Mouse (Mus musculus) olfactory bulb, adult 2 months (tissue): ENCODE results near the gene Hyal3. TPM values are rescaled to one million over a fixed set of nuclear protein-coding genes. Genes with fewer than 3 reads are reported as not detected.

ENCODE experiments used
- H3K27ac ChIP-seq: fragments of 200-500 bp; 2 replicates; pipeline ENCODE4 v1.5.1; 2012; ENCODE audit warnings: low read depth, low read length; ENCODE audit not compliant: insufficient read depth
- H3K4me1 ChIP-seq: fragments of 200-500 bp; 2 replicates; pipeline ENCODE4 v1.6.1; 2012; ENCODE audit warnings: low read length; ENCODE audit not compliant: control insufficient read depth, insufficient read depth
- H3K4me3 ChIP-seq: fragments of 200-500 bp; 2 replicates; pipeline ENCODE4 v1.5.1; 2012; ENCODE audit warnings: mild to moderate bottlenecking, low read depth, low read length, moderate library complexity; ENCODE audit not compliant: insufficient read depth
- CTCF ChIP-seq: fragments of 200-500 bp; IDR thresholded peaks from 2 replicates; pipeline ENCODE4 v1.5.1; 2012; ENCODE audit warnings: low read depth, mild to moderate bottlenecking, low read length, moderate library complexity; ENCODE audit not compliant: insufficient read depth
- POLR2A ChIP-seq: fragments of 200-500 bp; IDR thresholded peaks from 2 replicates; pipeline ENCODE4 v1.6.1; 2012; ENCODE audit warnings: mild to moderate bottlenecking, low read depth, low read length, moderate library complexity; ENCODE audit not compliant: insufficient read depth
- WGBS: fragments of 180-500 bp; shearing (Covaris S2); methylation state at CpG from one replicate; pipeline ENCODE4 v1.1.7; 2018; 5-methylcytosine and 5-hydroxymethylcytosine counted together
- polyA plus RNA-seq: library from polyadenylated mRNA; stranded (reverse); fragments of >200 nt; gene quantifications from 2 replicates; pipeline ENCODE4 v1.2.4, GENCODE M21; 2012; ENCODE audit warnings: low replicate concordance; ENCODE audit not compliant: missing spikeins, insufficient read depth, insufficient read length

The Hyal3 gene
- polyA plus RNA-seq, 1 experiment, result not detected

- TF ChIP-seq POLR2A (no peak), CTCF (no peak)
- WGBS, result 29% methylated on average over 16 of the region's 16 CpGs
- Histone ChIP-seq H3K27ac (peak within 1 kb of the TSS; percentile 7; the same call in 1 of the 2 replicates), H3K4me3 (peak within 1 kb of the TSS; percentile 21), H3K4me1 (peaks cover 13% of the 10 kb centered on the region)
Measured at GRCm38 (mm10) chr9:107576357-107577107, 4.1 kb upstream of the Hyal3 start, which contains the start of gene Hyal1. Hyal1 (plus strand) TSS chr9:107576927.

- WGBS, result 85% methylated on average over 10 of the region's 10 CpGs
- no peak overlapping the region for H3K27ac ChIP-seq
Measured at GRCm38 (mm10) chr9:107577871-107578270, 2.7 kb upstream of the Hyal3 start.

GRCm38 (mm10) chr9:107578587-107578986 lies 2.0 kb upstream of the Hyal3 start, which contains the start of gene Naa80:
Naa80 (plus strand) TSS chr9:107578887.
- H3K4me3 ChIP-seq, result no peak within 1 kb of the TSS
- H3K27ac ChIP-seq, result no peak within 1 kb of the TSS
- 76% methylated on average over 3 of the region's 3 CpGs for WGBS
- TF ChIP-seq POLR2A (no peak), CTCF (no peak)
- peaks cover 16% of the 10 kb centered on the region for H3K4me1 ChIP-seq

More at GRCm38 (mm10) chr9:107577871-107578270, 2.7 kb upstream of the Hyal3 start:
- TF ChIP-seq CTCF, result no peak
- TF ChIP-seq POLR2A, result no peak
- Histone ChIP-seq H3K4me3 (no peak overlapping the region), H3K4me1 (peaks cover 16% of the 10 kb centered on the region)

GRCm38 (mm10) chr9:107579023-107579900 lies 1.4 kb upstream of the Hyal3 start:
- WGBS, result 88% methylated on average over 14 of the region's 14 CpGs
- H3K27ac ChIP-seq, result no peak overlapping the region
- H3K4me3 ChIP-seq, result no peak overlapping the region
- H3K4me1 ChIP-seq, result peaks cover 16% of the 10 kb centered on the region
- TF ChIP-seq POLR2A, result no peak
- TF ChIP-seq CTCF, result no peak

GRCm38 (mm10) chr9:107581584-107581983 lies 966 bp downstream of the Hyal3 start:
- Histone ChIP-seq H3K4me1 (peaks cover 16% of the 10 kb centered on the region), H3K27ac (no peak overlapping the region), H3K4me3 (no peak overlapping the region)
- WGBS, result 72% methylated on average over 4 of the region's 4 CpGs
- TF ChIP-seq POLR2A (no peak), CTCF (no peak)

GRCm38 (mm10) chr9:107582509-107583062 lies 2.0 kb downstream of the Hyal3 start:
- WGBS, result 91% methylated on average over 7 of the region's 7 CpGs
- Histone ChIP-seq H3K4me3 (no peak overlapping the region), H3K4me1 (peaks cover 16% of the 10 kb centered on the region), H3K27ac (no peak overlapping the region)
- TF ChIP-seq POLR2A (no peak), CTCF (no peak)

- H3K4me1 ChIP-seq, result peaks cover 16% of the 10 kb centered on the region
- no peak for TF ChIP-seq POLR2A
- no peak for TF ChIP-seq CTCF
- no peak overlapping the region for H3K27ac ChIP-seq
- no peak overlapping the region for H3K4me3 ChIP-seq
- 87% methylated on average over 14 of the region's 14 CpGs for WGBS
Measured at GRCm38 (mm10) chr9:107583174-107583573, 2.6 kb downstream of the Hyal3 start.

- TF ChIP-seq CTCF (no peak), POLR2A (no peak)
- Histone ChIP-seq H3K4me3 (no peak overlapping the region), H3K4me1 (peaks cover 5% of the 10 kb centered on the region; the same call in 1 of the 2 replicates), H3K27ac (no peak overlapping the region)
- WGBS, result 89% methylated on average over 5 of the region's 5 CpGs
Measured at GRCm38 (mm10) chr9:107586504-107586903, 5.9 kb downstream of the Hyal3 start.
